Mouse (Mus musculus) lung, postnatal 4 days (tissue): ENCODE measurements around the gene Samd9l.
"Not testable (repeated sequence)": the region's sequence is repeated elsewhere in the genome, so short reads cannot be mapped to it uniquely, and the experiment has no call there.

Experiments
- DNase-seq, 2 experiments: peaks; one replicate each; pipeline ENCODE4 v3.0.0; 2021

The Samd9l gene

DNA sequence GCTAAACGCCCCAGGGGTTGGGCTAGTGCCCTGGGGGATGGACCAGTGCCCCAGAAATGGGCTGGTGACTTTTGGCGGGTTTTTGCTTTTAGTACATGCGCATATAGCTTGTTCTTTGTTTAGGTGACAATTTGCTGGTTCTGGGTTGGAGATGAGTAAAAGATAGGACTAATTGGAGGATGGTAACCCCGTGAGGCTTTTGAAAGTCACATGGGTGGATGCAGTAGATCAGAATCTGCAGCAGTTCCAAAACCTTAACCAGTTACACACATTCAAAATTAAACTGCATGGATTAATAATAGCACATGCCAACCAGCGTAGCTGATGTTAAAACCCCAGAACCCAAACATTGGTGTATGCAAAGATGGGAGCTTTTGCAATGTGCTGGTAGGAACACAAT lies 57.9 kb downstream of the Samd9l start:
- no peak for DNase-seq

DNA sequence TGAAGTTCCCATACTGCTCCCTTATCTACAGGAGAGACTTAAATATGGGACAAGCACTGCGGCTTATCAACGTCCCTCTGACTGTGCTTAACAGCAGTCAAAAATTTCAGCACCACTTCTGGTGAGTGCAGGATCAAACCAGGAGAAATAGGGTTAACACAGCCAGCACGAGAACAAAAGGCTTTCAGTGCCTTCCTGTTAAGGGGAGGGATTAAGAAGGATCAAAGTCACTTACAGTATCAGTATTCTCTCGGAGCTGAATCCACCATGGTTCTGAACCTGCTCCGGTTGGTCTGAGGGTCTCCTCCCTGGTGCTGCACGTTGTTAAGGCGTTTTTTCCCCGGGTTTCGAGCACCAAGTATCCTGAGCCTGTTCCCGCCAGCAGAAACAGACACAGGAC lies 58.4 kb downstream of the Samd9l start:
- DNase-seq: peak in 1 of 2 experiments; percentile 17

DNA sequence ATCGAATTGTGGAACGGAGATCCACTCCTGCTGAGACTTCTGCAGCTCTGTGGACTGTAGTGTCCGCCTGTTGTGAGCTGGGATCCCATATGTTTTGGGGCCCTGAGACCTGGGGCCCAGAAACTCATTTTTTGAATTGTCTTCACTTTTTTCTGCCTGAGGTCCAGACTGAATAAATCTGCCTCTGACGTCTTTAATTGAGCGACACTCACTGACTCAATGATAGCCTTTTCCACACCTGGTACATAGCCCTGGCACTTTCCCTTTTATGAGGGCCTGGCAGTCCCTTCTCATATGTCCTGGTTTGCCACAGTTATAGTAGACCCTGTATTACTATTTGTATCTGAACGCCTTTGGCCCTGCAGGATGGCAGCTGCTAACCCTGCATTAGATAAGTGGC lies 60.2 kb downstream of the Samd9l start:
- DNase-seq: not testable (repeated sequence)
